Mouse (Mus musculus): Measurements from ENCODE around the gene Sag. TPM values are rescaled to one million over a fixed set of nuclear protein-coding genes. Genes with fewer than 3 reads are reported as not detected.

The Sag gene
- polyA plus RNA-seq, 1 experiment from 2014 or later = 1.8 TPM

- Histone ChIP-seq H3K4me3 (no peak overlapping the region), H3K27ac (no peak overlapping the region), H3K4me1 (peaks cover 19% of the 10 kb centered on the region), H3K36me3 (no peaks in the 10 kb centered on the region), H3K27me3 (no peaks in the 10 kb centered on the region), H3K9ac (no peak overlapping the region), H3K9me3 (no peaks in the 10 kb centered on the region), H3K4me2 (no peak overlapping the region)
- WGBS = 80% methylated on average over 2 of the region's 2 CpGs
- ATAC-seq (ENCODE audit: insufficient number of reproducible peaks, low FRiP score, low TSS enrichment, low read depth) = no peak
These were observed 55.0 kb downstream of the Sag start for GRCm38 (mm10) chr1:87858529-87858928.

- WGBS = 85% methylated on average over 3 of the region's 3 CpGs
- Histone ChIP-seq H3K9me3 (no peaks in the 10 kb centered on the region), H3K36me3 (no peaks in the 10 kb centered on the region), H3K27me3 (no peaks in the 10 kb centered on the region), H3K4me1 (peaks cover 5% of the 10 kb centered on the region; the same call in 1 of the 2 replicates), H3K9ac (no peak overlapping the region), H3K4me3 (no peak overlapping the region), H3K4me2 (no peak overlapping the region), H3K27ac (no peak overlapping the region)
- ATAC-seq (ENCODE audit: insufficient number of reproducible peaks, low FRiP score, low TSS enrichment, low read depth) = no peak
These were observed 60.1 kb downstream of the Sag start for GRCm38 (mm10) chr1:87863602-87864001.

GRCm38 (mm10) chr1:87864889-87865288 lies 61.4 kb downstream of the Sag start:
- Histone ChIP-seq H3K4me1 (peaks cover 5% of the 10 kb centered on the region; the same call in 1 of the 2 replicates), H3K27ac (no peak overlapping the region), H3K4me3 (no peak overlapping the region), H3K27me3 (no peaks in the 10 kb centered on the region), H3K4me2 (no peak overlapping the region), H3K9ac (no peak overlapping the region), H3K36me3 (no peaks in the 10 kb centered on the region), H3K9me3 (no peaks in the 10 kb centered on the region)
- no peak for ATAC-seq (ENCODE audit: insufficient number of reproducible peaks, low FRiP score, low TSS enrichment, low read depth)

- Histone ChIP-seq H3K9me3 (no peaks in the 10 kb centered on the region), H3K4me1 (peaks cover 13% of the 10 kb centered on the region; the same call in 1 of the 2 replicates), H3K9ac (no peak overlapping the region), H3K4me3 (no peak overlapping the region), H3K36me3 (no peaks in the 10 kb centered on the region), H3K27ac (no peak overlapping the region), H3K27me3 (no peaks in the 10 kb centered on the region), H3K4me2 (no peak overlapping the region)
- WGBS = 68% methylated on average over 1 of the region's 1 CpGs
- ATAC-seq (ENCODE audit: insufficient number of reproducible peaks, low FRiP score, low TSS enrichment, low read depth) = no peak
These were observed 63.2 kb downstream of the Sag start for GRCm38 (mm10) chr1:87866672-87867071.

GRCm38 (mm10) chr1:87871546-87871945 lies 68.1 kb downstream of the Sag start:
- Histone ChIP-seq H3K4me1 (peaks cover 11% of the 10 kb centered on the region; the same call in 1 of the 2 replicates), H3K4me3 (no peak overlapping the region), H3K9me3 (no peaks in the 10 kb centered on the region), H3K27ac (0 out of 2 replicates have a peak overlapping the region, but pooled peaks have one; percentile 1), H3K27me3 (no peaks in the 10 kb centered on the region), H3K36me3 (no peaks in the 10 kb centered on the region), H3K4me2 (no peak overlapping the region), H3K9ac (no peak overlapping the region)
- ATAC-seq (ENCODE audit: insufficient number of reproducible peaks, low FRiP score, low TSS enrichment, low read depth) = no peak

GRCm38 (mm10) chr1:87873081-87873480 lies 69.6 kb downstream of the Sag start:
- Histone ChIP-seq H3K4me3 (no peak overlapping the region), H3K9ac (no peak overlapping the region), H3K4me2 (no peak overlapping the region), H3K9me3 (no peaks in the 10 kb centered on the region), H3K27ac (no peak overlapping the region), H3K36me3 (no peaks in the 10 kb centered on the region), H3K4me1 (peaks cover 20% of the 10 kb centered on the region), H3K27me3 (no peaks in the 10 kb centered on the region)
- no peak for ATAC-seq (ENCODE audit: insufficient number of reproducible peaks, low FRiP score, low TSS enrichment, low read depth)

- Histone ChIP-seq H3K27ac (no peak overlapping the region), H3K9me3 (no peaks in the 10 kb centered on the region), H3K27me3 (no peaks in the 10 kb centered on the region), H3K4me2 (no peak overlapping the region), H3K4me1 (peaks cover 41% of the 10 kb centered on the region), H3K4me3 (no peak overlapping the region), H3K9ac (no peak overlapping the region), H3K36me3 (no peaks in the 10 kb centered on the region)
- 84% methylated on average over 1 of the region's 1 CpGs for WGBS
- ATAC-seq (ENCODE audit: insufficient number of reproducible peaks, low FRiP score, low TSS enrichment, low read depth) = no peak
These were observed 72.6 kb downstream of the Sag start for GRCm38 (mm10) chr1:87876065-87876464.

- Histone ChIP-seq H3K27ac (peak overlapping the region; percentile 54; the same call in 1 of the 2 replicates), H3K27me3 (no peaks in the 10 kb centered on the region), H3K4me3 (no peak overlapping the region), H3K36me3 (0 out of 2 replicates have a peak, but pooled peaks cover 5% of the 10 kb centered on the region), H3K9ac (no peak overlapping the region), H3K4me1 (peaks cover 33% of the 10 kb centered on the region), H3K9me3 (no peaks in the 10 kb centered on the region), H3K4me2 (no peak overlapping the region)
- no peak for ATAC-seq (ENCODE audit: insufficient number of reproducible peaks, low FRiP score, low TSS enrichment, low read depth)
- 62% methylated on average over 9 of the region's 9 CpGs for WGBS
These were observed 74.2 kb downstream of the Sag start for GRCm38 (mm10) chr1:87877552-87878283.

- H3K4me3 ChIP-seq = no peak overlapping the region
- no peak for ATAC-seq (ENCODE audit: insufficient number of reproducible peaks, low FRiP score, low TSS enrichment, low read depth)
- WGBS = 86% methylated on average over 3 of the region's 3 CpGs
These were observed 75.6 kb downstream of the Sag start for GRCm38 (mm10) chr1:87879034-87879433.

GRCm38 (mm10) chr1:87879494-87880325 lies 76.2 kb downstream of the Sag start:
- no peak overlapping the region for H3K9ac ChIP-seq
- peaks cover 33% of the 10 kb centered on the region for H3K4me1 ChIP-seq
- WGBS = 14% methylated on average over 3 of the region's 3 CpGs
- peak overlapping the region; percentile 7; the same call in 1 of the 2 replicates for H3K4me2 ChIP-seq
- H3K36me3 ChIP-seq = peaks cover 10% of the 10 kb centered on the region; the same call in 1 of the 2 replicates
- ATAC-seq (ENCODE audit: insufficient number of reproducible peaks, low FRiP score, low TSS enrichment, low read depth) = peak; percentile 72; the same call in 1 of the 2 replicates
- peak overlapping the region; percentile 75 for H3K27ac ChIP-seq
- H3K9me3 ChIP-seq = no peaks in the 10 kb centered on the region
- H3K27me3 ChIP-seq = no peaks in the 10 kb centered on the region
- no peak overlapping the region for H3K4me3 ChIP-seq

More at GRCm38 (mm10) chr1:87879034-87879433, 75.6 kb downstream of the Sag start:
- Histone ChIP-seq H3K27ac (peak overlapping the region; percentile 18; the same call in 1 of the 2 replicates), H3K4me1 (peaks cover 33% of the 10 kb centered on the region), H3K36me3 (0 out of 2 replicates have a peak, but pooled peaks cover 5% of the 10 kb centered on the region), H3K9ac (no peak overlapping the region), H3K27me3 (no peaks in the 10 kb centered on the region), H3K9me3 (no peaks in the 10 kb centered on the region), H3K4me2 (no peak overlapping the region)

- WGBS = 80% methylated on average over 6 of the region's 6 CpGs
- no peak overlapping the region for H3K4me3 ChIP-seq
- no peak overlapping the region for H3K4me2 ChIP-seq
- no peak for ATAC-seq (ENCODE audit: insufficient number of reproducible peaks, low FRiP score, low TSS enrichment, low read depth)
- H3K9ac ChIP-seq = no peak overlapping the region
- H3K36me3 ChIP-seq = peaks cover 10% of the 10 kb centered on the region; the same call in 1 of the 2 replicates
- H3K27me3 ChIP-seq = no peaks in the 10 kb centered on the region
- no peaks in the 10 kb centered on the region for H3K9me3 ChIP-seq
- peak overlapping the region; percentile 75 for H3K27ac ChIP-seq
- peaks cover 33% of the 10 kb centered on the region for H3K4me1 ChIP-seq
These were observed 76.8 kb downstream of the Sag start for GRCm38 (mm10) chr1:87880326-87880627.

GRCm38 (mm10) chr1:87880856-87881255 lies 77.4 kb downstream of the Sag start:
- no peak for ATAC-seq (ENCODE audit: insufficient number of reproducible peaks, low FRiP score, low TSS enrichment, low read depth)
- H3K4me1 ChIP-seq = peaks cover 33% of the 10 kb centered on the region

More at GRCm38 (mm10) chr1:87880856-87881255, 77.4 kb downstream of the Sag start:
- H3K4me3 ChIP-seq = no peak overlapping the region
- peaks cover 10% of the 10 kb centered on the region; the same call in 1 of the 2 replicates for H3K36me3 ChIP-seq
- H3K27ac ChIP-seq = no peak overlapping the region
- 48% methylated on average over 2 of the region's 2 CpGs for WGBS
- H3K9me3 ChIP-seq = no peaks in the 10 kb centered on the region
- H3K4me2 ChIP-seq = no peak overlapping the region
- no peak overlapping the region for H3K9ac ChIP-seq
- H3K27me3 ChIP-seq = no peaks in the 10 kb centered on the region
